Mouse (Mus musculus): ENCODE measurements at regions not wholly inside any gene's neighbourhood (a gene's known extent, or its start where the extent isn't known, plus 50 kb on each side); places are given as distances from the start of the nearest gene placed in this dataset.

DNA sequence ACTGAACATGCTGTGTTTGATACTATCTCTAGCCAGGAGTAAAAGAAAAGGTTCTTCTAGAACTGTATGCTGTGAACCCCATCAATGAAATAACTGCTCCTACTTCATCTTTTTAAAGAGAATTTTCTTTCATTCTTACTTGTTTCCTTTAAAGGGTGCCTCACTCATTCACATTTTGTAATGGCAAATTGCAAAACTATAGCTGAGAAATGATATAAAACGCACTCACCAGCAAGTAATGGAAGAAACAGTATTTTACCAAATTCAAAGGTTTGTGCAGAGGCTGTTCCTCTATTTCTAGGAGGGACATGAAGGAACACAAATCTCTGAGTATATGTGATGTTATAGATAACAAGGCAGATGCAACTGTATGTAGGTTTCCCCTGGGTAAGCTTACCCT is 183.4 kb downstream of the Gm11146 start:
- H3K4me2 ChIP-seq = peak overlapping the region; percentile 71
- WGBS = 29% methylated on average over 1 of the region's 1 CpGs
- DNase-seq (ENCODE audit: low spot score, missing footprints) (peak; percentile 91), ATAC-seq (ENCODE audit: low FRiP score) (no peak)
- H3K9me3 ChIP-seq (ENCODE audit: control insufficient read depth, low read length) = no peaks in the 10 kb centered on the region
- peak overlapping the region; percentile 97 for H3K9ac ChIP-seq (ENCODE audit: low read length)
- H3K27me3 ChIP-seq (ENCODE audit: control insufficient read depth, insufficient read depth, low read length) = no peaks in the 10 kb centered on the region
- H3K36me3 ChIP-seq (ENCODE audit: control insufficient read depth, insufficient read depth, low read length) = no peaks in the 10 kb centered on the region
- H3K4me1 ChIP-seq (ENCODE audit: control insufficient read depth, insufficient read depth, low read length) = peaks cover 12% of the 10 kb centered on the region
- peak overlapping the region; percentile 54 for H3K4me3 ChIP-seq (ENCODE audit: low read depth, low read length)
- peak overlapping the region; percentile 92 for H3K27ac ChIP-seq (ENCODE audit: low read depth, low read length)

DNA sequence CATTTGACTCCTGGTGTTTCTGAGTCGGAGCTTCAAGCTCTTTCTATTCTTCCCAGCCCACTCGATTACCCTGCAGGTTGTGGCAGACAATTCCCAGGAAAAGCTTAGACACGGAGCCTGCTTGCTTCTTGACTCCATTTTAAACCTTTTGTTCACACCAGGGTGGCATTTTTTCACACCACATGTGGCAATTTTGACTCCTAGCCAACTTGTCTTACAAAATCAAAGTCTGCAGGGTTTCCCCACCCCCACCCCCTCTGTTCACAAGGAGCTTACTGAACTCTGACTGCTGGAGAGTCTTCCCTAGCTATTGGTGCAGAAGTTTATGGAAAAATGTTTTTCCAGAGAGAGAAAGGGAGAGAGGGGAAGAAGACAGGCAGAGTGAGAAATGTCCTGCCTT is 184.1 kb downstream of the Gm11146 start:
- DNase-seq (ENCODE audit: low spot score, missing footprints) = peak; percentile 97
- Histone ChIP-seq H3K4me3 (ENCODE audit: low read depth, low read length) (peak overlapping the region; percentile 29), H3K27ac (ENCODE audit: low read depth, low read length) (peak overlapping the region; percentile 92), H3K36me3 (ENCODE audit: control insufficient read depth, insufficient read depth, low read length) (no peaks in the 10 kb centered on the region), H3K27me3 (ENCODE audit: control insufficient read depth, insufficient read depth, low read length) (no peaks in the 10 kb centered on the region), H3K4me2 (peak overlapping the region; percentile 71), H3K9ac (ENCODE audit: low read length) (peak overlapping the region; percentile 62), H3K9me3 (ENCODE audit: control insufficient read depth, low read length) (no peaks in the 10 kb centered on the region), H3K4me1 (ENCODE audit: control insufficient read depth, insufficient read depth, low read length) (peaks cover 10% of the 10 kb centered on the region)
- WGBS = 0% methylated on average over 3 of the region's 3 CpGs
- ATAC-seq (ENCODE audit: low FRiP score) = peak; percentile 43

DNA sequence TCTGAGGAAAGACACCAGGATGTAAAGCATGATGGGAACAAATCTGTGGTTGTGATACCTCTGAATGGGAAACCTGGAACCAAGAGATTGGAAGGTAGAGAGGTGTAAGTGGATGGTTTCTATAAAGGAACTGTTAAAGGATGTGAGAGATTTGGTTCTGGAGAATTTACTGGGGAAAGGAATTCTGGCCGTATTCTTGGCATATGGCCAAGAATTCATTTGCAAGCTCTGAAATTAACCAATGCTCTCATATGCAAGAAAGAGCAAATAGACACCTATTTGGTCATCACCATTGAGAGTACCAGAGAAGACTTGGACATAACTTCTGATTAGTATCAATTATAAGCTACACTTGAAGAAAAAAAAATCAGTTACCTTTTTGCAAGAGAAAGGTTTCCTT is 187.3 kb downstream of the Gm11146 start:
- Histone ChIP-seq H3K9ac (ENCODE audit: low read length) (no peak overlapping the region), H3K4me3 (ENCODE audit: low read depth, low read length) (no peak overlapping the region), H3K4me2 (no peak overlapping the region), H3K36me3 (ENCODE audit: control insufficient read depth, insufficient read depth, low read length) (no peaks in the 10 kb centered on the region), H3K4me1 (ENCODE audit: control insufficient read depth, insufficient read depth, low read length) (peaks cover 5% of the 10 kb centered on the region; the same call in 1 of the 2 replicates), H3K27me3 (ENCODE audit: control insufficient read depth, insufficient read depth, low read length) (no peaks in the 10 kb centered on the region), H3K27ac (ENCODE audit: low read depth, low read length) (0 out of 2 replicates have a peak overlapping the region, but pooled peaks have one; percentile 30), H3K9me3 (ENCODE audit: control insufficient read depth, low read length) (no peaks in the 10 kb centered on the region)
- 77% methylated on average over 1 of the region's 1 CpGs for WGBS
- DNase-seq (ENCODE audit: low spot score, missing footprints) (no peak), ATAC-seq (ENCODE audit: low FRiP score) (no peak)

DNA sequence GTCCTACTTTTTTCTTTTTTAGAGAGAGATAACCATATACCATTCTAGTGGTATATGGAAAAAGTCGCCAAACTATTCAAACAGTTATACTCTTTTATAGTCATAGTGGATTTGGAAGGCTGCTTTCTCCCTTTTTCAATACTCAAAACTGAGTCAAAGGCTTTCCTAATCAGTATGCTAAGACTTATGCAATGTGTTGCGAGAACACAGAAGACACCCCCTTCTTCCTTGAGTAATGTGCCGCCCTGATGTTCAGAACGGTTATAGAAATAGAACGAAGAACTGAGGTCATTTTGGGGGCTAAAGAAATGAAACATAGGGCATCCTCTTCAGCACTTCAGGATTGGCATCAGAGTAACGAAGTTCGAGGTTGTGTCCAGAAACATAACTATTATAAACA is 192.7 kb downstream of the Gm11146 start:
- ATAC-seq (ENCODE audit: low FRiP score) (no peak), DNase-seq (ENCODE audit: low spot score, missing footprints) (no peak)
- Histone ChIP-seq H3K4me3 (ENCODE audit: low read depth, low read length) (no peak overlapping the region), H3K4me1 (ENCODE audit: control insufficient read depth, insufficient read depth, low read length) (peaks cover 32% of the 10 kb centered on the region), H3K9ac (ENCODE audit: low read length) (no peak overlapping the region), H3K27ac (ENCODE audit: low read depth, low read length) (peak overlapping the region; percentile 61), H3K27me3 (ENCODE audit: control insufficient read depth, insufficient read depth, low read length) (no peaks in the 10 kb centered on the region), H3K9me3 (ENCODE audit: control insufficient read depth, low read length) (no peaks in the 10 kb centered on the region), H3K36me3 (ENCODE audit: control insufficient read depth, insufficient read depth, low read length) (no peaks in the 10 kb centered on the region), H3K4me2 (no peak overlapping the region)
- WGBS = 60% methylated on average over 7 of the region's 7 CpGs

DNA sequence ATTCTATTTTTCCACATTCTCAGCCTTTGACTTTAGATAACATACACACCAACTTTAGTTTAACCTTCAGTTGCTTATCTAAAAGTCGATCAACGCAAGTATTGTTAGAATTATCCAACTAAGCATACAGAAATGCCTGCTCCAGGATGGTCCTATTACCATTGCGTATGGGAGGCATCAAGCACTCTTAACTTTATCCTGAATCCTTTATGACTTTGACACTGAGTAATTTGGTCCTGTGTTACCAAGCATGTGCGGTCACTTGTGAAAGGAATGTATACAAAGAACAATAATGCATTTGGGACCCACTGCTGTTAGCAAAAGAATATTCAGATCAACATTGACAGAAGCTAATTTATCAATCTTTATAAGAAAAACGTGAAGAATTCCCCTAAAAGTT is 194.9 kb downstream of the Gm11146 start:
- H3K4me1 ChIP-seq (ENCODE audit: control insufficient read depth, insufficient read depth, low read length) = peaks cover 52% of the 10 kb centered on the region
- H3K9me3 ChIP-seq (ENCODE audit: control insufficient read depth, low read length) = no peaks in the 10 kb centered on the region
- H3K4me2 ChIP-seq = no peak overlapping the region
- H3K27ac ChIP-seq (ENCODE audit: low read depth, low read length) = no peak overlapping the region
- H3K27me3 ChIP-seq (ENCODE audit: control insufficient read depth, insufficient read depth, low read length) = no peaks in the 10 kb centered on the region
- DNase-seq (ENCODE audit: low spot score, missing footprints) = peak; percentile 90
- H3K9ac ChIP-seq (ENCODE audit: low read length) = no peak overlapping the region
- no peak overlapping the region for H3K4me3 ChIP-seq (ENCODE audit: low read depth, low read length)
- 45% methylated on average over 5 of the region's 5 CpGs for WGBS
- no peaks in the 10 kb centered on the region for H3K36me3 ChIP-seq (ENCODE audit: control insufficient read depth, insufficient read depth, low read length)
- no peak for ATAC-seq (ENCODE audit: low FRiP score)

DNA sequence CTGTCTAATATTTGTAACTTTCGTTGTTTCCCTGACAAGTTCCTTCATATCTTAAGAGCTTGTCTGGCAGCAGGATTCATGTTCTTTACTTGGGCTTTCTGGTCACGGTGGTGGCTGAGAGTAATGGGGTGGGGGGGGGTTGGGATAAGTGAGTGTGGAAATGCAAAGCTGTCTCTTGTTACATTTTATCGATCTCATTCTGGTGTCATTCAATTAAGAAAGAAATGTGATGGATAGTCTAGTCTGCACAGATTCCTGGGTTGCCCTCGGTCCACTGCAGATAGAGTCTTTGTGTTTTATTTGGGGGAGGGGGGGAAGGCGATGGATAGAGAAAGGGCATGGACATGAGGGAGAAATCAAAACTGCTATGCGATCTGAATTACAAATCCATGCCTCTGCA is 196.0 kb downstream of the Gm11146 start:
- WGBS = 30% methylated on average over 6 of the region's 6 CpGs
- Histone ChIP-seq H3K9me3 (ENCODE audit: control insufficient read depth, low read length) (no peaks in the 10 kb centered on the region), H3K4me1 (ENCODE audit: control insufficient read depth, insufficient read depth, low read length) (peaks cover 61% of the 10 kb centered on the region), H3K27me3 (ENCODE audit: control insufficient read depth, insufficient read depth, low read length) (no peaks in the 10 kb centered on the region), H3K9ac (ENCODE audit: low read length) (no peak overlapping the region), H3K4me2 (peak overlapping the region; percentile 39), H3K27ac (ENCODE audit: low read depth, low read length) (peak overlapping the region; percentile 87), H3K36me3 (ENCODE audit: control insufficient read depth, insufficient read depth, low read length) (no peaks in the 10 kb centered on the region), H3K4me3 (ENCODE audit: low read depth, low read length) (no peak overlapping the region)
- ATAC-seq (ENCODE audit: low FRiP score) (peak; percentile 86), DNase-seq (ENCODE audit: low spot score, missing footprints) (peak; percentile 93)

DNA sequence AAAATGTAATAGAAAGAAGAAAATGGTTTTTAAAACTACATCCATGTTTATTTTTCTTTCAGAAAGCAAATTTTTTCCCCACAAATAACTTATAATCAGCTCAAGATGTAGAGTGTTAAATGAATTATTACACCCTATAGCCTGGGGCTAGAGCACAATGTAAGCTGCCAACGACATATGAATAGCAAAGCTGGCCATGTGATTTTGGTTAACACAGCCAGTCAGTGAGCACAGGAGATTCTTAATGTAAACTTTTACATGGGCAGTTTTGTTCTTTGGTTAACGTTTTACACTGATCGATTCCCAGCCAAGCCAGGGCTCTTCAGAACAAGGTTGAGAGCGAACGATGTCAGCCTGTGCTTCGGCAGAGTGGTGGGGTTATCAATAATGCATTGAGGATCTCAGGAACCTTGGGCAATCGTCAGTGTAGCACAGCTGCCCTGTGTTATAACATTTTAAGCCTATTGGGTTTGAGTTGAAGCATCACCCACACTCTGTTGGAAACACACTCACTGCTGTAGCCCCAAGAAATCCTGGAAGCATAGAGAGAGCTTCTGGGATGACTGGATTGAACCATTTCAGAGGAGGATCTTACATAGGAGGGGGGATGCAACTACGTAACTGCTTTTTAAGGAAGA is 196.6 kb downstream of the Gm11146 start:
- peaks cover 61% of the 10 kb centered on the region for H3K4me1 ChIP-seq (ENCODE audit: control insufficient read depth, insufficient read depth, low read length)
- peak overlapping the region; percentile 51 for H3K9ac ChIP-seq (ENCODE audit: low read length)
- ATAC-seq (ENCODE audit: low FRiP score) (peak; percentile 69), DNase-seq (ENCODE audit: low spot score, missing footprints) (peak; percentile 95)
- WGBS = 38% methylated on average over 8 of the region's 8 CpGs
- H3K36me3 ChIP-seq (ENCODE audit: control insufficient read depth, insufficient read depth, low read length) = no peaks in the 10 kb centered on the region
- H3K9me3 ChIP-seq (ENCODE audit: control insufficient read depth, low read length) = no peaks in the 10 kb centered on the region
- no peak overlapping the region for H3K4me3 ChIP-seq (ENCODE audit: low read depth, low read length)
- no peaks in the 10 kb centered on the region for H3K27me3 ChIP-seq (ENCODE audit: control insufficient read depth, insufficient read depth, low read length)
- H3K4me2 ChIP-seq = peak overlapping the region; percentile 39
- peak overlapping the region; percentile 87 for H3K27ac ChIP-seq (ENCODE audit: low read depth, low read length)

DNA sequence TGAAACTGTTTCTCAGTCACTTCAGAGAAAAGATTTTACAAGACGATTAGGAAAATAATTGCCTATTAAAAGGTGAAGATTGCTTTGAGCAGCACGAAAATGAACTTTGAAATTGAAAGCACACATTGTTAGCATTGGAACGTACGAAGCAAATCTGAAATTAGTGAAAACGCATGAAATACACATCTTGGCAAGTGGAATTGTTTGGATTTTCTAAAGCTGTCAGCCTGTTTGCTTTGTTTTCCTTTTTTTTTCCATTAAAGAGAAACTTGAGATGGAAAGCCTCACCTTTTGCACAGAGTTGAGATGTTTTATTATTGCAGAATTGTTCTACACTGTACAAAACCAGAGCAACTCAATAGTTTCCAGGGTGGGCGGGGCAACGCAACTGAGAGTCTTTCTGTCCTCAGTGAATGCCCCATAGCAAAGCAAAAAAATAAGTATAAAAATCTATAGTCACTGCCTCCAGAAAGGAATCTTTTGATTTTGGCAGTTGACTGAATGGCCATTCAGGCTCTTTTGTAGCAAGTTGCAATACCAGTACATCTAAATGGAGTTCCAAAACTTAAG is 199.1 kb downstream of the Gm11146 start:
- DNase-seq (ENCODE audit: low spot score, missing footprints) (no peak), ATAC-seq (ENCODE audit: low FRiP score) (no peak)
- WGBS = 37% methylated on average over 7 of the region's 7 CpGs
- Histone ChIP-seq H3K27me3 (ENCODE audit: control insufficient read depth, insufficient read depth, low read length) (no peaks in the 10 kb centered on the region), H3K4me2 (peak overlapping the region; percentile 17; the same call in 1 of the 2 replicates), H3K36me3 (ENCODE audit: control insufficient read depth, insufficient read depth, low read length) (no peaks in the 10 kb centered on the region), H3K27ac (ENCODE audit: low read depth, low read length) (peak overlapping the region; percentile 99), H3K9me3 (ENCODE audit: control insufficient read depth, low read length) (no peaks in the 10 kb centered on the region), H3K9ac (ENCODE audit: low read length) (peak overlapping the region; percentile 55), H3K4me1 (ENCODE audit: control insufficient read depth, insufficient read depth, low read length) (peaks cover 63% of the 10 kb centered on the region), H3K4me3 (ENCODE audit: low read depth, low read length) (no peak overlapping the region)

DNA sequence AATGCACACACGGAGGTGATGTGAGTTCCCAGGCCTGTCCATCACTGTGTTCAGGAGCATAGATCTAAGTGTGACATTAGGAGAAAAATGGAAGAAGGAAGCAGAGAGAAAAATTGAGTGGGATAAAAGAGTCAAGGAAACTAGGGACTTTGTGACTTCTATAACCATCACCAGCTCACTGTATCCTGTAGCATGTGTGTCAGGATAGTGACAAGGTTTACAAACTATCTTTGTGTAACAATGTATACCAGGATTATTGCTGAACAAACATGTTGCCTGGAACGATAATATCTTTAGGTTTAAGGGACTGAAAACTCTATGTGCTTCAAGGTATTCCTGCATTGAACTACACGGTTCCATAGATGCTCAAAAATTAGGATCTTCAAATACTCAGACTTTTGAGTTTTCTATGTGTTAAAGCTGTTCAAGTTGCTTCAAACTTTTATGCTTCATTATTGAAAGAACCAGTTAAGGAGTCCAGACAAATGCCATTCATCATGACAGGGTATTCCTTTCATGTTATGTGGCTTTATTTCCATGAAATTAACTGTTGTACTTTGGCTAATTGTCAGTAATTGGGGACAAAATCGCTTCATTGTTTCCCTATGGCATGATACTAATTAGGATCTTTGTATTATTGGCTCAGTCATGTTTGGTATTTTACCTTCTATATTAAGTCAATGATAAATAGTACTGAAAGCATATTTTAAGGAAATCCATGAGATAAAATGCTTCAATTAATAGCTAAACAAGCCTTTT is 200.5 kb downstream of the Gm11146 start:
- peak; percentile 92 for DNase-seq (ENCODE audit: low spot score, missing footprints)
- peak overlapping the region; percentile 61 for H3K9ac ChIP-seq (ENCODE audit: low read length)
- no peaks in the 10 kb centered on the region for H3K27me3 ChIP-seq (ENCODE audit: control insufficient read depth, insufficient read depth, low read length)
- ATAC-seq (ENCODE audit: low FRiP score) = peak; percentile 31; the same call in 1 of the 2 replicates
- peaks cover 64% of the 10 kb centered on the region for H3K4me1 ChIP-seq (ENCODE audit: control insufficient read depth, insufficient read depth, low read length)
- peak overlapping the region; percentile 99 for H3K27ac ChIP-seq (ENCODE audit: low read depth, low read length)
- H3K4me2 ChIP-seq = peak overlapping the region; percentile 65
- H3K9me3 ChIP-seq (ENCODE audit: control insufficient read depth, low read length) = no peaks in the 10 kb centered on the region
- H3K4me3 ChIP-seq (ENCODE audit: low read depth, low read length) = peak overlapping the region; percentile 32; the same call in 1 of the 2 replicates
- H3K36me3 ChIP-seq (ENCODE audit: control insufficient read depth, insufficient read depth, low read length) = no peaks in the 10 kb centered on the region
- 19% methylated on average over 4 of the region's 4 CpGs for WGBS

All from midbrain, embryonic 11.5 days (tissue).